Mouse (Mus musculus) thymus, postnatal 10 days (tissue): ENCODE results near the gene Tstd1.

Experiments used
- DNase-seq, 2 experiments: peaks; one replicate each; pipeline ENCODE4 v3.0.0; 2021; ENCODE audit warnings: low spot score in 2 of 2

The Tstd1 gene

GRCm38 (mm10) chr1:171454926-171455325 lies 36.3 kb downstream of the Tstd1 start:
- no peak for DNase-seq

GRCm38 (mm10) chr1:171457568-171457967 lies 38.9 kb downstream of the Tstd1 start:
- DNase-seq: no peak

- no peak for DNase-seq
Observed at GRCm38 (mm10) chr1:171459791-171460190, 41.1 kb downstream of the Tstd1 start.

- no peak for DNase-seq
Observed at GRCm38 (mm10) chr1:171460551-171461503, 42.2 kb downstream of the Tstd1 start.

- DNase-seq: no peak
Observed at GRCm38 (mm10) chr1:171463133-171463532, 44.5 kb downstream of the Tstd1 start.

- no peak for DNase-seq
Observed at GRCm38 (mm10) chr1:171465749-171466412, 47.2 kb downstream of the Tstd1 start.

- no peak for DNase-seq
Observed at GRCm38 (mm10) chr1:171466565-171466964, 47.9 kb downstream of the Tstd1 start.

GRCm38 (mm10) chr1:171469678-171470077 lies 51.0 kb downstream of the Tstd1 start:
- DNase-seq: no peak
